Mouse (Mus musculus) urinary bladder, adult 2 months (tissue): ENCODE results near the gene Pacs1. TPM values are rescaled to one million over a fixed set of nuclear protein-coding genes. Genes with fewer than 3 reads are reported as not detected.
"Not testable (repeated sequence)": the region's sequence is repeated elsewhere in the genome, so short reads cannot be mapped to it uniquely, and the experiment has no call there.

Experiments used
- DNase-seq: peaks from one replicate; pipeline ENCODE4 v3.0.0; 2022; ENCODE audit warnings: low spot score
- polyA plus RNA-seq: library from polyadenylated mRNA; depleted of rRNA; stranded (reverse); fragments of >200 nt; gene quantifications from 2 replicates; pipeline ENCODE4 v1.2.3, GENCODE M21; 2012; rRNA removed

Gene Pacs1
- polyA plus RNA-seq, 1 experiment = 16.3 TPM

DNA sequence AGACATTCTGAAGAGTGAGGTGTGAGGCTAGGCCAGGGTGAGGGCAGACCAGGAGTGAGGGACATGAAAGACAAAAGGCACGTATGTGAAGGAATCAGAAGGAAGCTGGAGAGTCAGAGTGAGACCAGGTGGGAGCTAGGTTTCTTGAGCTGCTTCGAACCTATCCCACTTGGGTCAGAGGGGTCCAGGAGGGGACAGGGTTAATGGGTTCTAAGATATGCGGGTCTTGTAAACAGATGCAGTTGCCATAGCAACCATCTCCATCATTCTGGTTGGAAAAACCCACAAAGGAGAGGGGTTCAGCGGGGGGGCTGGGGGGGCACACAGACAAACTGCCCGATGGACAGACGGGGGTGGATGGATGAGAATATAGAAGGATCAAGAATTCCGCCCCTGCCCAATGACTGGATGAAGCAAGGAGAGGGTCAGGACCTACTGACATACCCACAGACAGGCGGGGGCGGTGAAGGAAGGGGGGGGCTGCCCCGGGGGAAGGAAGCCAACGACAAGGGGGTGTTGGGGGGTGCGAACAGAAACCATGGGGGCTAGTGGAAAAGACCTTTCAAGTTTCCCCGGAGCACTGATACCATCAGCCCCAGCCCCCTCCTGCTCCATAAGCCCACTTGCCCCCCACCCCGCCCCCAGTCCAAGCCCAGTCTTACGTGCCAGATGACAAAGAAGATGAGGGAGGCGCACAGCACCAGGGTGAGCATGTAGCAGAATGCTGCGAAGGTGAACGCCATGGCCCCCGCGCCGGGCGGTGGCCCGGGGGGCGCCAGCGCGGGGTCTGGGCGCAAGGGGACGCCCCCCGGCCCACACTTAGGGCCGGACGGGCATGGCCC is 175.2 kb downstream of the Pacs1 start:
- no peak for DNase-seq

DNA sequence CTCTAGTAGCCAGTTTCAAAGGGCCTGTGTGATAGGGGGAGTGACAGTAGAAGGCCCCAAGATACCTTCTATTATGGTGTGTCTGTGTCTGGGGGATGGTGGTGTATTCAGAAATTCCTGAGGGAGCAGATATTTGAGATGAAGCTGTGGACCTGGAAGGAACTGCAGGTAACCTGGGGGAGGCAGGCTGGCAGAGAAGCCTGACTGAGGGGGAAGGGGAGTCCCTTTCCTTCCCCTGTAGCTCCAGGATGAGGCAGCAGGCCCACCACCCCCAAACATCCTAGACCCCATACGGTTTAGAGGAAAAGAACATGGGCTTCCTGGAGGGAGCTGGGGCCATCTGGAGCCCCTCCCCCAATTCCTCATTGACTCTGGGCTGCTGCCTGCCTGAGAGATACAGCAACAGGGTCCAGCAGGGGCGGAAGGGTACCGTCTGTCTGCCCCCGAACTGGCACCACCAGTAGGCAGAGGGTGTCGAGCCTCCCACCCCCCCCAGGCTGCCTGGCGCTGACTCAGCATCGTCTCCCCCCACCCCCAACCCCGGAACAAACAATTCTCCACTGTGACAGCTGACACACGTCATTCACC is 176.9 kb downstream of the Pacs1 start:
- no peak for DNase-seq

DNA sequence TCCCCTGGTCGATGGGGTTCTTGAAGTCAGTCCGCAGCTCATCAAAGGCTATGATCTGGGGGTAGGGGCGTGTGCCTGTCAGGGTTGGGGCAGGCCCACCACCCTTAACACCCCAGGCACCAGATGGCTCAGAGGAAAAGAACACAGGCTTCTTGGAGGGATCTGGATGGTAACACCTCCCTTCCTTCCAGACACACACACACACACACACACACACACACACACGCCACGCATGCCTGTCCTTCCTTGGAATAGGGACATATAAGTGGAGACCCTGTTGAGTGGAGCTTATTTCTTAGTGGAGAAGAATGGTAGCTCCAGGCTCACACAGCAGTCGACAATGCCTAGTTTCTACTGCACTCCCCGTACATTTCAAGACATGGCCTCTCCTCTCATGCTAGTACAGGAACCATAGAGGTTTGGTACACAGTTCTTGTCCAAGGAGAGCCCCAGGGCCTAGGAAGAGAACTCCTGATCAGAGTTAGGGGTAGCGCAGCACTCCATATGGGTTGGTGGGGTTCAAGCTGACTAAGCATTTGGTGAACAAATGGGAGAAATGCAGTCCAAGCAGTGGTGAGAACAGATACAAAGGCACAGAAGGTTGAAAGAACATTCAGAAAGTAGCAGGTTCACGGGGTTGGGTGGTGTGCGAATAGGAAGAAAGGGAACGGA is 178.0 kb downstream of the Pacs1 start:
- DNase-seq = no peak

DNA sequence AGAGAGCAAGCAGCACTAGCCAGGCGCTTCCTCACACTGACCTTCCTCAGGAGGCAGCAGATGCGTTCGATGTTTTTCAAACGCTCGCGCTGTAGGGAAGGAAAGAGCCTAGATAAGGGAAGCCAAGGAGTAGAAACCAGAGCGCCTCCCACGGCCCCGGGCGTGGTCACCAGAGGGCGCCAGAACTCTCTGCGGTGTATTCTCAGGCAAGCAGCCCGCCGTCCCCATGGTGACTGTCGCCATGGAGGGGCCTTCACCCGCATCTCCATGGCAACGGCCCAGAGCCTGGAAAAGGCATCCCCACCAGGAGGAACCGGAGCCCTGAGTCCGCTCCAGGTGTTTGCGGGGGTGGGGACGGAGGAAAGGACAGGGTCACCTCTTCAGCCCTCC is 178.7 kb downstream of the Pacs1 start:
- peak; percentile 81 for DNase-seq

DNA sequence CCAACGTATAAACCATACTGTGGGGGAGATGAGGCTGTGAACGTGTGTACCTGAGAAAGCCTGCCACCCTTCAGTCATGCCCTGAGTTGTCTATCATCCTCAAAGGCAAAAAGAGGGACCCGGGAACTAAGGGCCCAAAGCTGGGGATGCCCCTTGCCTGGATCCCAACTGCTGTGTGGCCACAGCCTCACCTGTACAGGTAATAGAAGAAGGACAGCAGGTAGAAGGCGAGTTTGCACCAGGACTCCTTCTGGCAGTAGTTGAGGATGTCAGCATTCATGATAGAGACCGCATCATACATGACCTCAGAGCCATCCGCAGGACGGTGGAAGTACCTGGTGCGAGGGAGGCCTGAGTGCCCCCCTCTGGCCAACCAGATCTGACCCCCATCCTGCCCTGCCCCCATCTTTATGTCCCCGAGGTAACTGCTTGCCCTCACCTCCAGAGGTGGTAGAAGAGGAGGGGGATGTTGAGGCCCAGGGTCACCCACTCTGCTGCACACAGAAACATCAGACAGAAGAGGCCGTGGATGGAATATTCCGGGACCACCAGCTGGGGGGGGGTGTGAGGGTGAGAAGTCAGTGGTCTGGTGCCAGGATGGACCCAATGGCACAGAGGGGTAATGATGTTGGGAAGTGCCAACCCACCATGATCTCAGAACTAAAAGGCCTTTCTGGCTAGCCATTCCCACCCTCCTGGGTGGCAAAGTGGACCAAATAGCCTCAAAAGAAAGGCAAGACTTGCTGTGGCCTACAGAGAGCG is 179.3 kb downstream of the Pacs1 start:
- no peak for DNase-seq

DNA sequence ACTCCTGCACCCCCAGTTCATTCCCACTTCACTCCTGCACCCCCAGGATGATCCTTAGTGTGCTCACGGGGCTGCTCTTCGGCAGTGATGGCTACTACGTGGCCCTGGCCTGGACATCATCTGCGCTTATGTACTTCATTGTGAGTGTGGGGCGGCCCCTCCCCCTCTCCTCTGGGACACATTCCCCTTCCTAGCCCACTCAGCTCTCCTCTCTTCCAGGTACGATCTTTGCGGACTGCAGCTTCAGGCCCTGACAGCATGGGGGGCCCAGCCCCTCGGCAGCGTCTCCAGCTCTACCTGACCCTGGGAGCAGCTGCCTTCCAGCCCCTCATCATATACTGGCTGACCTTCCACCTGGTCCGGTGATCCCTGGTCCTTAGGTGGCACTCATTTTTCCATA is 180.8 kb downstream of the Pacs1 start:
- no peak for DNase-seq

DNA sequence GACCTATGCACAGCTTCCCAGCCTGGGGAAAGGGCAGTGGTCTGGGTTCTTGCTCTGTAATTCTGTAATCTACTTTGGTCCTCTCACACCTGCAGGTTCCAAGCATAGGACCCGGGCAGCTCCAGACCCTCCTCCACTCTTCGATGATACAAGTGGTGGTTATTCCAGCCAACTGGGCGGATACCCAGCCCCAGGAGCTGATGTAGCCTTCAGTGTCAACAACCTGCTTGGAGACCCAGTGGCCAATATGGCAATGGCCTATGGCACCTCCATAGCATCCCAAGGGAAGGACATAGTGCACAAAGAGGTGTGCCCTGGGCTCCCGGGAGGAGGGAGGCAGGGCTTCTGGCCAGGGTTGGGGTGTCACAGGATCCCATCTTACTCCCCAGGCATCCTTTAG is 183.6 kb downstream of the Pacs1 start:
- no peak for DNase-seq

DNA sequence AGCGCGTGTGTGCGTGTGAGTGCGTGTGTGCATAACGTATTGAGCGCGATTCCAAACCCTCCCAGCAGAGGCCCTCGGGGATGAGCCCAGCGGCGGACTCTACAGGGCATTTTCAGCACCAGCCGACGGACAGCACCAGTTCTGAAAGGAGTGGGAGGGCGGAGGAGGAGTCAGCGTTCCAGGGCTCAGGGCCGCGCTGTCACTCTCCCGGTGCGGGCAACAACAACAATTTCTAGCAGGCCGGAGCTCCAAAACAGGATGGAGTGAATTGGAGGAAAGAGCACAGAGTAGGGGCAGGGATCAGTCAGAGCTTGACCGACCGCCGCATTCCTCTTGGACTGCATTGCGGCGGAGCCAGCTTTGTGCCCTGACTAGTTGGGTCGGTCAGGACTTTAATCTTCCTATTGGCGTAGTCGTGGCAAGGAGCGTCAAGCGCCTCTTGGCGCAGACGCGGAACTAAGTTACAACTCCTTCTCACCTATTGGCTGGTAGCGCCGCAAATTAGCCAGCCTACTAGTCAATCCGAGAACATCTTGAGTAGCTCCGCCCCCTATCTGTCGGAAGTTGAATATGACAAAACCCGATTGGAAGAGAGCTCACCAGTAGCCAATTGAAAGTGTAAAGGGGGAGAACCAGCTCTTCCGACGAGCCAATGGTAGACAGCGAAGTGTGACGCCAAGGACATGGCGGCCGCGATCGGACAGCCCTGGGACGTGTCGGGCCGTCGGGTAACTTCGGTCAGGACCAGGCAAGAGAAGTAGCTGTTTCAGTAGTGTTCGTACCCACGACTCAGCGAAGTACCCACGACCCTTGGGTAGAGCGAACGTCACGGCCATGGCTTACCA is 184.8 kb downstream of the Pacs1 start, which contains the start of gene Yif1a:
Gene Yif1a (plus strand): TSS at position 655 of the 845 bp plus-strand sequence.
- peak; percentile 84 for DNase-seq

DNA sequence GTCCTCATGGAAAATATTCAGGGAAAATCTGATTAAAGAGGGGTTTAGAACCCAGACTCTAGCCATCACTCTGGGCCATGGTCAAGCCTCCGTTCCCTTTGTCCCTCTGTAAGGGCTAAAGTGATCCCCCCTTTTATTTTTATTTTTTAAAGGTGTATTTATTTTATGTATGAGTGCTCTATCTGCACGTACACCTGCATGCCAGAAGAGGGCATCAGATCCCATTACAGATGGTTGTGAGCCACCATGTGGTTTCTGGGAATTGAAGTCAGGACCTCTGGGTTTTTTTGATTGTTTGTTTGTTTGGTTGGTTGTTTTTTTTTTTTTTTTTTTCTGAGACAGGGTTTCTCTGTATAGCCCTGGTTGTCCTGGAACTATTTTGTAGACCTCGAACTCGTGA is 186.4 kb downstream of the Pacs1 start:
- DNase-seq = not testable (repeated sequence)

DNA sequence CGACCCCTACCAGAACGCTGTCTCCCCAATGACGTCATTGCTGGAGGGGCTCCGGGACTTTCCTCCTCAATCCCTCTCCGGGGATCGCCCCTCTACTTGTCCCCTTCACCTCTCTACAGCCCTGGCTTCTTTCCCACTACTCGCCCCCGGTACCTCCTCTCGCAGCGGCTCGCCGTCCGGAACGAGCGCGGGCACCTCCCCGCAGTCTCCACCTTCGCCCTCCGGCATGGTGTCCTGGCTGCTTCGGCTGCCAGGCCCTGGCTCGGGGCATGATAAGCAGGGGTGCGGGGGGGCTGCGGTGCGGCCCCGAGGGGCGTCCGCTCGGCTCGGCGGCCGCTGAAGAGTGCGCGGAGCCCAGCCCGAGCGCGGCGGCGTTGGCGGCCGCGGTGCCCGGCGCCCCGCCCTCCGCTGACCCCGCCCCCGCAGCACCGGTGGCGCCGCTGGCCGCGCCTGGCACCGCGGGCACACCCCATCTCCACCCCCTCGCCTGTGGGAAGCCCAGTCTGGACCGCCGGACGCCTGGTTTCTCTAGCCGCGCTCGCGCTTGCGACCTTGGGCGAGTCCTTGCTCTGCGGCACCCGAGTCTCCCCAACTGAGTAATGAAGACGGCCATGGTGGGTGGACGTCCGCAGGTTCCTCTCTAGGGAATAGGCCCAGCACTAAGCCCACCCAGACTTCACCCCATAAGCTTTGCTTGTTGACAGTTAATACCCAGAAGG is 187.6 kb downstream of the Pacs1 start, which contains the start of gene Tmem151a:
Gene Tmem151a (minus strand): TSS at position 387 of the 719 bp plus-strand sequence.
- DNase-seq = no peak

DNA sequence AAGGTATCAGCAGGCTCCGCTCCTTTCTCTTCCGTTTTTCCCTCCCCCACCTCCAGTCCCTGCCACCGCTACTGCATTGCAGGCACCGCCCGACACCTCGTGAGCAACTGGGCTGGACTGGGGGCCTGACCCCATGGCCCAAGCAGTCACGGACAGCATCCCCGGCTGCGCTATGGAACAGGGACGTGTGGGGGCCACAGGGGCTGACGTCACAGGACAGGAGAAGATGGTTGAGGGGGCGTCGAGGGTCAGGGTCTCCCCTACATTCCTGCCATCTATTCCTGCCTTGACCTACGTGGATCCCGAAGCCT is 188.1 kb downstream of the Pacs1 start:
- no peak for DNase-seq

DNA sequence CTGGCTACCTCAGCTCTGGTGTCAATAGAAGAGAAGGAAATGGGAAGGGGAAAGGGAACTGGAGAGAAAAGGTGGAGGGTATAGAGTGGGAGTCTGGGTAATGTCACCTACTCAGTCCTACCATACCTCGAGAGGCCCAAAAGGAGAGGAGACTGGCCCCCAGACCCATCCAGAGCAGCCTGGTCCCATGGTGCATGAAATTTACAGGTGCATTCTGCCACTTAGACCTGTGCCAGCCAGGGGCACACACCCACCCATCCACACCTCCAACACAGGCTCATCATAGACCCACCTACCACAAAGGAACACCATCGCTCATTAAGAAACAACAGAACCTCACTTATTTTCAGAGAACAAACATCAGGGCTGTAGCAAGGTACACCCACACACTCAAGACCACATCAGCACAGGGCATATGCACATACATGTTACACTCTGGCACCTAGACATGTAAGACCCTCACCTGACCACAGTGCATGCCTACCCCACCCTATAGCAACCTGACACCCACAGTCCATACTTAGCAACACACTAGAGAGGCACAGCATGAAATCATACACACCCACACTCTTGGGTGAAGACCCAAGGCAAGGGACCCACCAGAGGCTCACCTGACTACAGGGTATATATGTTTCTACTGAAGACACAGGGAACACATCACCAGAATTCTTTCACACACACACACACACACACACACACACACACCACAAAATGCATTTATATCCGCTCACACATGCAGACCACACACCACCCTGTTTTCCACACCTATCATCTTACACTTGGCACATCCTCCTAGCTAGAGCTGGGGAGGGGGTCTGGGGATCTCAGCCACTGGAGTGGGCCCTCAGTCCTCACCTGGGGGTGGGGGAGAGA is 188.7 kb downstream of the Pacs1 start:
- DNase-seq = no peak

Other genes starting within 250 kb of the Pacs1 start
- 4.6 and 5.9 TPM in 2 replicates for gene Slc29a2, start 249.3 kb downstream of the Pacs1 start, polyA plus RNA-seq
- gene B4gat1, start 234.3 kb downstream of the Pacs1 start, polyA plus RNA-seq = 30.4 and 33.5 TPM in 2 replicates
- gene AC124502.3, start 234.2 kb downstream of the Pacs1 start, polyA plus RNA-seq = 1.9 and 2.3 TPM in 2 replicates
- gene Brms1, start 231.8 kb downstream of the Pacs1 start, polyA plus RNA-seq = 30.8 and 31.1 TPM in 2 replicates
- 18.4 and 24.8 TPM in 2 replicates for gene Rin1, start 222.6 kb downstream of the Pacs1 start, polyA plus RNA-seq
- 77.2 and 103 TPM in 2 replicates for gene Cd248, start 205.0 kb downstream of the Pacs1 start, polyA plus RNA-seq
- 2.8 and 3.9 TPM in 2 replicates for gene Tmem151a, start 187.6 kb downstream of the Pacs1 start, polyA plus RNA-seq
- 122 and 131 TPM in 2 replicates for gene Yif1a, start 184.6 kb downstream of the Pacs1 start, polyA plus RNA-seq
- 1.5 TPM in 2 replicates for gene Cnih2, start 174.6 kb downstream of the Pacs1 start, polyA plus RNA-seq
- gene Rab1b, start 166.0 kb downstream of the Pacs1 start, polyA plus RNA-seq = 148 and 154 TPM in 2 replicates
- 28.0 and 30.5 TPM in 2 replicates for gene Klc2, start 154.6 kb downstream of the Pacs1 start, polyA plus RNA-seq
- gene Sf3b2, start 22.3 kb upstream of the Pacs1 start, polyA plus RNA-seq = 97.3 and 108 TPM in 2 replicates
- 0.03 and 0.04 TPM in 2 replicates for gene Gal3st3, start 25.2 kb upstream of the Pacs1 start, polyA plus RNA-seq
- gene Catsper1, start 62.6 kb upstream of the Pacs1 start, polyA plus RNA-seq = not detected in 2 replicates
- gene Cst6, start 76.5 kb upstream of the Pacs1 start, polyA plus RNA-seq = 3.6 and 4.4 TPM in 2 replicates
- 24.4 and 26.8 TPM in 2 replicates for gene Eif1ad, start 93.6 kb upstream of the Pacs1 start, polyA plus RNA-seq
- 125 and 147 TPM in 2 replicates for gene Banf1, start 94.0 kb upstream of the Pacs1 start, polyA plus RNA-seq
- 36.7 and 51.4 TPM in 2 replicates for gene Sart1, start 115.6 kb upstream of the Pacs1 start, polyA plus RNA-seq
- not detected in 2 replicates for gene Tsga10ip, start 129.4 kb upstream of the Pacs1 start, polyA plus RNA-seq
- gene Drap1, start 151.9 kb upstream of the Pacs1 start, polyA plus RNA-seq = 228 and 236 TPM in 2 replicates
- 65.3 and 68.9 TPM in 2 replicates for gene AI837181, start 152.0 kb upstream of the Pacs1 start, polyA plus RNA-seq
- 0.07 TPM in 1 of 2 replicates, not detected in the other for gene Fosl1, start 174.4 kb upstream of the Pacs1 start, polyA plus RNA-seq
- gene Ccdc85b, start 184.8 kb upstream of the Pacs1 start, polyA plus RNA-seq = 11.3 and 15.1 TPM in 2 replicates
- 95.7 and 122 TPM in 2 replicates for gene Fibp, start 187.5 kb upstream of the Pacs1 start, polyA plus RNA-seq
- 2.6 and 4.0 TPM in 2 replicates for gene Ctsw, start 195.4 kb upstream of the Pacs1 start, polyA plus RNA-seq
- 77.3 and 86.8 TPM in 2 replicates for gene Efemp2, start 200.8 kb upstream of the Pacs1 start, polyA plus RNA-seq
- 23.3 and 32.8 TPM in 2 replicates for gene Mus81, start 215.3 kb upstream of the Pacs1 start, polyA plus RNA-seq
- gene Cfl1, start 217.3 kb upstream of the Pacs1 start, polyA plus RNA-seq = 669 and 714 TPM in 2 replicates
- gene 1700020D05Rik, start 230.7 kb upstream of the Pacs1 start, polyA plus RNA-seq = 1.5 and 2.2 TPM in 2 replicates
- 33.0 and 37.7 TPM in 2 replicates for gene Snx32, start 237.4 kb upstream of the Pacs1 start, polyA plus RNA-seq